Mouse (Mus musculus) G1E (cell line): Measurements from ENCODE around the gene 1700029P11Rik.

Experiments used
- CTCF ChIP-seq: IDR thresholded peaks from 2 replicates; pipeline ENCODE4 v1.5.1; 2012; ENCODE audit warnings: low read depth, low read length, inconsistent platforms, mixed read lengths
- GATA1 ChIP-seq: IDR thresholded peaks from 2 replicates; pipeline ENCODE4 v1.6.1; 2012; ENCODE audit warnings: borderline replicate concordance, low read length, inconsistent platforms, mixed read lengths

DNA sequence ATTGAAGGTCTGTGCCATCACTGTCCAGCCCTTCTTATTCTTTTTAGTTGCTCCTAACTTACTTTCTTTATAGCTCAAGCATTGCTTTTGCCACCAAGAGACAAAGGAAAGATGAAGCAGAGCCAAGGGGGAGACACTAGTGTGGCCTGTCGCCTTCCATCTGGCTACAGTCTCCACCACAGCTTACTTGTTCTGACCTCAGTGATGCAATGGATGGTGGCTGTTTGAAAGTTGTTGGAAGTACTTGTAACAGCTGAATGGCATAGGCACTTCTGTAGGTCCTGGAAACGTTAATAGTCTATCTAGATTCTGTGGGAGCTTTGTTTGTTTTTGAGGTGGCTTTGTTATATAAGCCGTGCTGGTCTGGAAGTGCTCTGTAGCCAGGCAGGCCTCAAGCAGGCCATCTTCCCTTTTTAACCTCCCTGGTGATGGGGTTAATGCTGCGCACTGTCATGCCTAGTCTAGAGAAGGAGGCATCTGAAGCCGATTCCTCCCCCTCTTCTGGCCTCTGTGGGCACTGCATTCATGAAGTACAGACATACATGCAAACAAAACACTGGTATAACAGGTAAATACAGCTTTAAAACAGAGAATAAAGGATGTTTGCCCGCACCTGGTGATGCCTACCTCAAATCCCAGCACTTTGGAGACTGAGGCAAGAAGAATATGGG is 43.8 kb downstream of the 1700029P11Rik start:
- TF ChIP-seq CTCF: no peak
- TF ChIP-seq GATA1: no peak
